Mouse (Mus musculus): ENCODE results near the gene A730049H05Rik. TPM values are rescaled to one million over a fixed set of nuclear protein-coding genes. Genes with fewer than 3 reads are reported as not detected.

A730049H05Rik gene
- polyA plus RNA-seq, 1 experiment: 2.6 TPM

GRCm38 (mm10) chr6:92826561-92826960 is 10.3 kb downstream of the A730049H05Rik start:
- Histone ChIP-seq H3K4me3 (ENCODE audit: insufficient read depth, low read depth, low read length) (no peak overlapping the region), H3K27me3 (replicated peaks; ENCODE audit: control insufficient read depth, insufficient read depth, low read length) (no peaks in the 10 kb centered on the region), H3K4me1 (ENCODE audit: control insufficient read depth, insufficient read depth, low read length) (peaks cover 19% of the 10 kb centered on the region; the same call in 1 of the 2 replicates), H3K36me3 (ENCODE audit: control insufficient read depth, insufficient read depth, low read length) (no peaks in the 10 kb centered on the region), H3K27ac (ENCODE audit: insufficient read depth, low read depth, low read length) (no peak overlapping the region)
- TF ChIP-seq POLR2A (IDR thresholded peaks at IDR 0.05; ENCODE audit: low read depth, low read length): no peak
- no peak for TF ChIP-seq CTCF (conservative IDR thresholded peaks at IDR 0.05; ENCODE audit: insufficient read depth, insufficient read length, low read depth, low read length)
- WGBS: 80% methylated on average over 5 of the region's 5 CpGs
- DNase-seq: no peak

- WGBS: 38% methylated on average over 5 of the region's 5 CpGs
- H3K27ac ChIP-seq (ENCODE audit: insufficient read depth, low read depth, low read length): peak overlapping the region; percentile 93
Measured at GRCm38 (mm10) chr6:92827360-92827759, 11.1 kb downstream of the A730049H05Rik start.

GRCm38 (mm10) chr6:92829148-92829547 is 12.9 kb downstream of the A730049H05Rik start:
- Histone ChIP-seq H3K27me3 (replicated peaks; ENCODE audit: control insufficient read depth, insufficient read depth, low read length) (no peaks in the 10 kb centered on the region), H3K27ac (ENCODE audit: insufficient read depth, low read depth, low read length) (peak overlapping the region; percentile 91), H3K4me1 (ENCODE audit: control insufficient read depth, insufficient read depth, low read length) (peaks cover 19% of the 10 kb centered on the region; the same call in 1 of the 2 replicates), H3K4me3 (ENCODE audit: insufficient read depth, low read depth, low read length) (no peak overlapping the region), H3K36me3 (ENCODE audit: control insufficient read depth, insufficient read depth, low read length) (no peaks in the 10 kb centered on the region; the same call in 1 of the 2 replicates)
- DNase-seq: peak; percentile 65
- WGBS: 60% methylated on average over 2 of the region's 2 CpGs
- TF ChIP-seq POLR2A (IDR thresholded peaks at IDR 0.05; ENCODE audit: low read depth, low read length): no peak
- no peak for TF ChIP-seq CTCF (conservative IDR thresholded peaks at IDR 0.05; ENCODE audit: insufficient read depth, insufficient read length, low read depth, low read length)

More at GRCm38 (mm10) chr6:92827360-92827759, 11.1 kb downstream of the A730049H05Rik start:
- TF ChIP-seq CTCF (conservative IDR thresholded peaks at IDR 0.05; ENCODE audit: insufficient read depth, insufficient read length, low read depth, low read length) (no peak), POLR2A (IDR thresholded peaks at IDR 0.05; ENCODE audit: low read depth, low read length) (no peak)
- H3K4me1 ChIP-seq (ENCODE audit: control insufficient read depth, insufficient read depth, low read length): peaks cover 19% of the 10 kb centered on the region; the same call in 1 of the 2 replicates
- H3K36me3 ChIP-seq (ENCODE audit: control insufficient read depth, insufficient read depth, low read length): no peaks in the 10 kb centered on the region
- H3K4me3 ChIP-seq (ENCODE audit: insufficient read depth, low read depth, low read length): peak overlapping the region; percentile 31; the same call in 1 of the 2 replicates
- no peaks in the 10 kb centered on the region for H3K27me3 ChIP-seq (replicated peaks; ENCODE audit: control insufficient read depth, insufficient read depth, low read length)
- peak; percentile 58 for DNase-seq

- Histone ChIP-seq H3K27me3 (replicated peaks; ENCODE audit: control insufficient read depth, insufficient read depth, low read length) (no peaks in the 10 kb centered on the region), H3K4me1 (ENCODE audit: control insufficient read depth, insufficient read depth, low read length) (peaks cover 19% of the 10 kb centered on the region; the same call in 1 of the 2 replicates), H3K36me3 (ENCODE audit: control insufficient read depth, insufficient read depth, low read length) (no peaks in the 10 kb centered on the region; the same call in 1 of the 2 replicates), H3K27ac (ENCODE audit: insufficient read depth, low read depth, low read length) (no peak overlapping the region), H3K4me3 (ENCODE audit: insufficient read depth, low read depth, low read length) (no peak overlapping the region)
- 95% methylated on average over 2 of the region's 2 CpGs for WGBS
- DNase-seq: no peak
- TF ChIP-seq CTCF (conservative IDR thresholded peaks at IDR 0.05; ENCODE audit: insufficient read depth, insufficient read length, low read depth, low read length) (no peak), POLR2A (IDR thresholded peaks at IDR 0.05; ENCODE audit: low read depth, low read length) (no peak)
Measured at GRCm38 (mm10) chr6:92831106-92831505, 14.8 kb downstream of the A730049H05Rik start.

- TF ChIP-seq POLR2A (IDR thresholded peaks at IDR 0.05; ENCODE audit: low read depth, low read length): no peak
- TF ChIP-seq CTCF (conservative IDR thresholded peaks at IDR 0.05; ENCODE audit: insufficient read depth, insufficient read length, low read depth, low read length): no peak
- Histone ChIP-seq H3K36me3 (ENCODE audit: control insufficient read depth, insufficient read depth, low read length) (no peaks in the 10 kb centered on the region), H3K4me1 (ENCODE audit: control insufficient read depth, insufficient read depth, low read length) (no peaks in the 10 kb centered on the region; the same call in 1 of the 2 replicates), H3K27me3 (replicated peaks; ENCODE audit: control insufficient read depth, insufficient read depth, low read length) (no peaks in the 10 kb centered on the region), H3K27ac (ENCODE audit: insufficient read depth, low read depth, low read length) (no peak overlapping the region), H3K4me3 (ENCODE audit: insufficient read depth, low read depth, low read length) (no peak overlapping the region)
- WGBS: 45% methylated on average over 2 of the region's 2 CpGs
- DNase-seq: no peak
Measured at GRCm38 (mm10) chr6:92842000-92842399, 25.7 kb downstream of the A730049H05Rik start.

- Histone ChIP-seq H3K4me1 (ENCODE audit: control insufficient read depth, insufficient read depth, low read length) (no peaks in the 10 kb centered on the region; the same call in 1 of the 2 replicates), H3K4me3 (ENCODE audit: insufficient read depth, low read depth, low read length) (no peak overlapping the region), H3K36me3 (ENCODE audit: control insufficient read depth, insufficient read depth, low read length) (no peaks in the 10 kb centered on the region), H3K27me3 (replicated peaks; ENCODE audit: control insufficient read depth, insufficient read depth, low read length) (no peaks in the 10 kb centered on the region), H3K27ac (ENCODE audit: insufficient read depth, low read depth, low read length) (no peak overlapping the region)
- TF ChIP-seq POLR2A (IDR thresholded peaks at IDR 0.05; ENCODE audit: low read depth, low read length) (no peak), CTCF (conservative IDR thresholded peaks at IDR 0.05; ENCODE audit: insufficient read depth, insufficient read length, low read depth, low read length) (no peak)
- WGBS: 78% methylated on average over 2 of the region's 2 CpGs
- DNase-seq: no peak
Measured at GRCm38 (mm10) chr6:92843474-92843873, 27.2 kb downstream of the A730049H05Rik start.

- H3K36me3 ChIP-seq (ENCODE audit: control insufficient read depth, insufficient read depth, low read length): no peaks in the 10 kb centered on the region; the same call in 1 of the 2 replicates
- H3K4me3 ChIP-seq (ENCODE audit: insufficient read depth, low read depth, low read length): no peak overlapping the region
- no peak overlapping the region for H3K27ac ChIP-seq (ENCODE audit: insufficient read depth, low read depth, low read length)
- no peaks in the 10 kb centered on the region for H3K4me1 ChIP-seq (ENCODE audit: control insufficient read depth, insufficient read depth, low read length)
- H3K27me3 ChIP-seq (replicated peaks; ENCODE audit: control insufficient read depth, insufficient read depth, low read length): no peaks in the 10 kb centered on the region
- TF ChIP-seq POLR2A (IDR thresholded peaks at IDR 0.05; ENCODE audit: low read depth, low read length) (no peak), CTCF (conservative IDR thresholded peaks at IDR 0.05; ENCODE audit: insufficient read depth, insufficient read length, low read depth, low read length) (no peak)
- 91% methylated on average over 8 of the region's 8 CpGs for WGBS
- DNase-seq: no peak
Measured at GRCm38 (mm10) chr6:92845898-92846297, 29.6 kb downstream of the A730049H05Rik start.

All from kidney, adult 2 months (tissue).